Comparison of ENCODE assay signal across 10 mouse cellular contexts in the genomic region with DNA sequence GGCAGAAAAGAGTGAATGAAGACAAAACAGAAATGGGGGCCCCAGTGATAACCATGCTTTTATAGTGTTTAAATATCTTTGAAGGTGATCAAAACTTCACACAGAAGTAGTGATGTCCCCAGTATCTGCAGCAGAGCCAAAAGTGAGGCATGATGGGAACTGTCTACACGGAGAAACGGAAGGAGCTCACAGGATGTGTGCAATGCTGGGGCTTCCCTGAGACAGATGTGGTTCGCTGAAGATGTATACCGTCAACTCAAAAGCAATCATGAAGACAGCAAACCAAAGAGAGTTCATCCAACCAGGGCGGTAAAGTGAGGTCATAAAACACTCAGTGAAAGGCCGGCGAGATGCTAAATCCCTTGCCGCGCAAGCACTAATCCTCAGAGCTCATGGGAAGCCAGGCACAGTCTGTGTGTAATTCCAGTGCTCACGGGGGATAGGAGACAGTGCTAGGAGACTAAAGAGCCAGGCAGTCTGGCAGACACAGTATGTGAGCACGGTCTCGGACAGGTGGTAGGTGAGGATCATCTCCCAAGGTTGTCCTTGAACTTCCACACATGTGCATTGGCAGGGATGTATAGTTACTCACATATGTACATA.
A peak's percentile ranks its signal among the peaks of the same experiment; 100 is the strongest.
DNase-seq lines count a peak whose midpoint lies in the region; ATAC-seq and TF ChIP-seq lines count a peak whose summit lies in the region.
"Had no signal": no experiment of that assay in that cellular context is flagged by ENCODE, and none has a peak within 500 bp of the region (broad histone marks: within the 10 kb centered on the region; RNA-seq: fewer than 3 reads in every experiment).

No protein-coding gene starts in this region.

- no peaks in the 10 kb centered on the region for H3K9me3 ChIP-seq in limb, embryonic 12.5 days
- H3K9me3 ChIP-seq in limb, embryonic 10.5 days (replicated peaks) = no peaks in the 10 kb centered on the region
- no peaks in the 10 kb centered on the region for H3K9me3 ChIP-seq in embryonic facial prominence, embryonic 14.5 days (ENCODE audit: control insufficient read depth, low read length)

- H3K9ac ChIP-seq in limb, embryonic 12.5 days (replicated peaks) = no peak overlapping the region
- H3K9ac ChIP-seq in embryonic facial prominence, embryonic 14.5 days (ENCODE audit: low read depth, low read length) = no peak overlapping the region

- no peaks in the 10 kb centered on the region for H3K36me3 ChIP-seq in limb, embryonic 12.5 days
- no peaks in the 10 kb centered on the region for H3K36me3 ChIP-seq in limb, embryonic 10.5 days
- H3K36me3 ChIP-seq in embryonic facial prominence, embryonic 14.5 days (ENCODE audit: control insufficient read depth, insufficient read depth, low read length) = no peaks in the 10 kb centered on the region
- no peaks in the 10 kb centered on the region for H3K36me3 ChIP-seq in kidney, adult 2 months (ENCODE audit: control insufficient read depth, insufficient read depth, low read length)

- DNase-seq in limb, embryonic 10.5 days (ENCODE audit: low spot score) = no peak
- no peak for DNase-seq in embryonic facial prominence, embryonic 14.5 days (ENCODE audit: low spot score)
- DNase-seq in induced T-regulatory cell, adult 2 months (ENCODE audit: low read depth) = peak; percentile 40
- peak; percentile 21 for DNase-seq in retina, embryonic 14.5 days (ENCODE audit: low spot score)
- DNase-seq in kidney, adult 2 months = no peak
- DNase-seq: heart, adult 18-20 months; right cerebral cortex, postnatal 25 days had no signal

- H3K27me3 ChIP-seq in limb, embryonic 12.5 days = no peaks in the 10 kb centered on the region
- H3K27me3 ChIP-seq in limb, embryonic 10.5 days (ENCODE audit: low read depth, poor library complexity, severe bottlenecking) = no peaks in the 10 kb centered on the region
- no peaks in the 10 kb centered on the region for H3K27me3 ChIP-seq in embryonic facial prominence, embryonic 14.5 days (replicated peaks; ENCODE audit: control insufficient read depth, insufficient read depth, low read length)
- H3K27me3 ChIP-seq in kidney, adult 2 months (replicated peaks; ENCODE audit: control insufficient read depth, insufficient read depth, low read length) = no peaks in the 10 kb centered on the region

- H3K4me2 ChIP-seq in limb, embryonic 12.5 days = 0 out of 2 replicates have a peak overlapping the region, but pooled peaks have one; percentile 4
- no peak overlapping the region for H3K4me2 ChIP-seq in embryonic facial prominence, embryonic 14.5 days (ENCODE audit: low read depth, low read length)

- peaks cover 29% of the 10 kb centered on the region for H3K4me1 ChIP-seq in limb, embryonic 12.5 days (replicated peaks)
- H3K4me1 ChIP-seq in limb, embryonic 10.5 days = peaks cover 25% of the 10 kb centered on the region
- peaks cover 23% of the 10 kb centered on the region for H3K4me1 ChIP-seq in embryonic facial prominence, embryonic 14.5 days (ENCODE audit: control insufficient read depth, insufficient read depth, low read length)
- H3K4me1 ChIP-seq in kidney, adult 2 months (ENCODE audit: control insufficient read depth, insufficient read depth, low read length) = peaks cover 2% of the 10 kb centered on the region; the same call in 1 of the 2 replicates

- H3K27ac ChIP-seq in limb, embryonic 12.5 days = no peak overlapping the region
- no peak overlapping the region for H3K27ac ChIP-seq in limb, embryonic 10.5 days
- H3K27ac ChIP-seq in embryonic facial prominence, embryonic 14.5 days (replicated peaks; ENCODE audit: low read depth, low read length) = no peak overlapping the region
- H3K27ac ChIP-seq in kidney, adult 2 months (ENCODE audit: insufficient read depth, low read depth, low read length) = no peak overlapping the region

- ATAC-seq in limb, embryonic 12.5 days (ENCODE audit: insufficient number of reproducible peaks, insufficient read depth, low FRiP score, low TSS enrichment, low read depth) = no peak
- ATAC-seq in embryonic facial prominence, embryonic 14.5 days (ENCODE audit: low read depth) = peak; percentile 62
- no peak for ATAC-seq in megakaryocyte-erythroid progenitor cell, adult 5-6 weeks (replicated peaks; ENCODE audit: low FRiP score, low TSS enrichment, poor library complexity, severe bottlenecking)
- no peak for ATAC-seq in cerebellum, adult (ENCODE audit: insufficient number of reproducible peaks, low FRiP score, low TSS enrichment)

- 33% methylated on average over 12 of the region's 12 CpGs for WGBS in limb, embryonic 12.5 days
- WGBS in limb, embryonic 10.5 days = 34% methylated on average over 12 of the region's 12 CpGs
- 51% methylated on average over 12 of the region's 12 CpGs for WGBS in embryonic facial prominence, embryonic 14.5 days
- 71% methylated on average over 12 of the region's 12 CpGs for WGBS in kidney, adult 2 months

- TF ChIP-seq POLR2A in kidney, adult 2 months (IDR thresholded peaks at IDR 0.05; ENCODE audit: low read depth, low read length) = no peak

- no peak overlapping the region for H3K4me3 ChIP-seq in limb, embryonic 12.5 days (replicated peaks)
- no peak overlapping the region for H3K4me3 ChIP-seq in limb, embryonic 10.5 days
- H3K4me3 ChIP-seq in embryonic facial prominence, embryonic 14.5 days (ENCODE audit: low read depth, low read length) = no peak overlapping the region
- no peak overlapping the region for H3K4me3 ChIP-seq in kidney, adult 2 months (ENCODE audit: insufficient read depth, low read depth, low read length)

- no peak for TF ChIP-seq CTCF in kidney, adult 2 months (conservative IDR thresholded peaks at IDR 0.05; ENCODE audit: insufficient read depth, insufficient read length, low read depth, low read length)

Comparison
In these comparisons a context has a peak if more than half of its experiments do, and no peak if none do; other contexts are left out.
1. DNase-seq: peak in induced T-regulatory cell, adult 2 months (single experiment) and retina, embryonic 14.5 days (single experiment); none in limb, embryonic 10.5 days (single experiment), embryonic facial prominence, embryonic 14.5 days (single experiment) and kidney, adult 2 months (single experiment).